ENCODE assay signal across 10 mouse cellular contexts in genomic region chr11:48605223-48605824, GRCm38 (mm10).
DNase-seq lines count a peak whose midpoint lies in the region; ATAC-seq and TF ChIP-seq lines count a peak whose summit lies in the region.
"Had no signal": no experiment of that assay in that cellular context is flagged by ENCODE, and none has a peak within 500 bp of the region (broad histone marks: within the 10 kb centered on the region; RNA-seq: fewer than 3 reads in every experiment).

No protein-coding gene starts in this region.

- intact Hi-C loops in heart, postnatal 25 days (cut with DNase I), result no loop called here

- no peak for DNase-seq in frontal cortex, postnatal 10 days (ENCODE audit: low spot score in 2 of 2)
- DNase-seq in brain, embryonic 14.5 days (ENCODE audit: low read depth), result peak; percentile 33
- peak; percentile 34 for DNase-seq in heart, postnatal 25 days (ENCODE audit: low spot score)
- DNase-seq in lung, postnatal 10 days, result peak; percentile 77
- DNase-seq in retina, embryonic 14.5 days (ENCODE audit: low spot score), result no peak
- DNase-seq in yolk sac, embryonic 10.5 days (ENCODE audit: low spot score), result no peak
- no peak for DNase-seq in thymus, postnatal 10 days (ENCODE audit: low spot score in 2 of 2)
- DNase-seq: cerebellum, postnatal 25 days; right cerebral cortex, postnatal 14 days had no signal

- no peak for TF ChIP-seq POLR2A in brain, embryonic 14.5 days (IDR thresholded peaks at IDR 0.05; ENCODE audit: borderline replicate concordance, extremely low read depth, insufficient read depth, insufficient read length, poor library complexity, severe bottlenecking)

- TF ChIP-seq CTCF in brain, embryonic 14.5 days (IDR thresholded peaks at IDR 0.05; ENCODE audit: borderline replicate concordance, extremely low read depth, insufficient read depth, insufficient read length), result no peak

- ATAC-seq in frontal cortex, adult (ENCODE audit: low TSS enrichment), result peak; percentile 67; the same call in 1 of the 2 replicates

Comparison
In these comparisons a context has a peak if more than half of its experiments do, and no peak if none do; other contexts are left out.
1. DNase-seq: peak in brain, embryonic 14.5 days (single experiment), heart, postnatal 25 days (single experiment) and lung, postnatal 10 days (single experiment); none in frontal cortex, postnatal 10 days (0 of 2), retina, embryonic 14.5 days (single experiment), yolk sac, embryonic 10.5 days (single experiment) and thymus, postnatal 10 days (0 of 2).